Mouse (Mus musculus) E14TG2a.4 (cell line): ENCODE data around the gene Ugt2b34.

Experiments
- CTCF ChIP-seq: conservative IDR thresholded peaks from 2 replicates; pipeline ENCODE4 v1.5.1; 2014; ENCODE audit warnings: low read length
- NANOG ChIP-seq: IDR thresholded peaks from 2 replicates; pipeline ENCODE4 v1.6.1; 2014; ENCODE audit warnings: borderline replicate concordance, low read length, mixed read lengths
- POU5F1 ChIP-seq: IDR thresholded peaks from 2 replicates; pipeline ENCODE4 v1.6.1; 2014; ENCODE audit warnings: low read length, borderline replicate concordance

DNA sequence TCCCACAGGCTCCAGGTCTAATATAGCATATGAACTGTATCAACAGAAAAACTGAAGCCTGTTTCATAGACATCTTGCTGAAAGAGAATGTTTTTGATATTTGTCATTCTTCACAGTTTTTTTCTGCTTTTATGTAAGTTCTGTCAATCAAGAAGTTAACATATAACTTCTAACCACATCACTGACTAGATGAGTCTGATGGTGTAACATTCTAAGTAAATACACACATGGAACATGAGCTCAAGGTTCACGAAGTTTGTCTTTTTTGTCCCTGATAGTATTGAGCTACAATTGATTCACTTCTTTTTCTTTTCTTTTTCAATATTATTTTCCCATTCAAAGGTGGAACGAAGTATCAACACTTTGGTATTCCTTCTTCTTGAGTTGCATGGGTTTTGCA is 19.7 kb upstream of the Ugt2b34 start, which contains the start of gene Ugt2b1:
- TF ChIP-seq CTCF (no peak), POU5F1 (no peak), NANOG (no peak)
